Mouse (Mus musculus): ENCODE results near the gene Casq2.

- TF ChIP-seq CTCF (IDR thresholded peaks at IDR 0.05), result no peak
- TF ChIP-seq EP300 (IDR thresholded peaks at IDR 0.05), result no peak
These were observed 66.3 kb downstream of the Casq2 start for GRCm38 (mm10) chr3:102152471-102152870.
